Mouse (Mus musculus): ENCODE data around the gene Vpreb1.

- TF ChIP-seq CTCF (IDR thresholded peaks at IDR 0.05; ENCODE audit: low read depth) (peak; percentile 45), EP300 (IDR thresholded peaks at IDR 0.05; ENCODE audit: low read depth) (no peak)
Measured at GRCm38 (mm10) chr16:16828757-16829615, 41.7 kb downstream of the Vpreb1 start, which contains the start of gene Spag6l.
